Mouse (Mus musculus) urinary bladder, adult 18-20 months (tissue): ENCODE data around the gene Tsg101.
"Not testable (repeated sequence)": the region's sequence is repeated elsewhere in the genome, so short reads cannot be mapped to it uniquely, and the experiment has no call there.

Experiments used
- DNase-seq, 2 experiments: peaks; one replicate each; pipeline ENCODE4 v3.0.0; 2022; ENCODE audit warnings: low spot score in 2 of 2, mixed read lengths in 2 of 2

The Tsg101 gene

DNA sequence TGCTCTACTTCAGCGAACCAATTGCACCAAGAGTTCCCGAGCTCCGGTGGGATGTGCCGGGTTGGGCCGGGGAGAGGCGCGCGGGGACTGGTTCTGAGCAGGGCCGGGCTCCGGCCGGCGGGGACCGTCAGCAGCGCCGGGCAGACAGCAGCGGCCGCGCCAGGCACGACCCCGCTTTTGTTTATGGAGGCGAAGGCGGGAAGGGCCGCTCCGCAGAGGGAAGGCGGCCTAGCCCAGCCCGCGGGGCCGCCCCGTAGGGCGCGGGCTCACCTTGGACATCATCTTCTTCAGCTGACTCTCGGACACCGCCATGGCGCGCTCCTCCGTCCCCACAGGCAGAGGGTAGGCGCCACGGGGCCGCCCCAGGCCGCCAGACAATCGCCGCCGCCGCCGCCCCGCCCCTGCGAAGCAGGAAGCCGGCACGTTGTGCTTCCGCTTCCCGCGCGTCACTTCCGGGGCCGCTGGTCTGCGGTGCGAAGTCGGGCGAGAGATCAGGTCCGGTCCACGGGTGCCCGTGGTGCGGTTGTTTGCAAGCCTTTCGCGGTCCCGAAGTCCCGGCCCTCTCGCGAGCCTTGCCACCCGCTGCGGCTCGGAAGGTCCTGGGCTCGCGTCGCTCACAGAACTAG, at the start of gene Tsg101:
Gene Tsg101, minus strand, starts transcription at position 419 of the 626 bp plus-strand sequence.
- DNase-seq, result peak; percentile 85 to 92

GRCm38 (mm10) chr7:46964070-46964469, 44.3 kb upstream of the Tsg101 start:
- DNase-seq, result no peak

DNA sequence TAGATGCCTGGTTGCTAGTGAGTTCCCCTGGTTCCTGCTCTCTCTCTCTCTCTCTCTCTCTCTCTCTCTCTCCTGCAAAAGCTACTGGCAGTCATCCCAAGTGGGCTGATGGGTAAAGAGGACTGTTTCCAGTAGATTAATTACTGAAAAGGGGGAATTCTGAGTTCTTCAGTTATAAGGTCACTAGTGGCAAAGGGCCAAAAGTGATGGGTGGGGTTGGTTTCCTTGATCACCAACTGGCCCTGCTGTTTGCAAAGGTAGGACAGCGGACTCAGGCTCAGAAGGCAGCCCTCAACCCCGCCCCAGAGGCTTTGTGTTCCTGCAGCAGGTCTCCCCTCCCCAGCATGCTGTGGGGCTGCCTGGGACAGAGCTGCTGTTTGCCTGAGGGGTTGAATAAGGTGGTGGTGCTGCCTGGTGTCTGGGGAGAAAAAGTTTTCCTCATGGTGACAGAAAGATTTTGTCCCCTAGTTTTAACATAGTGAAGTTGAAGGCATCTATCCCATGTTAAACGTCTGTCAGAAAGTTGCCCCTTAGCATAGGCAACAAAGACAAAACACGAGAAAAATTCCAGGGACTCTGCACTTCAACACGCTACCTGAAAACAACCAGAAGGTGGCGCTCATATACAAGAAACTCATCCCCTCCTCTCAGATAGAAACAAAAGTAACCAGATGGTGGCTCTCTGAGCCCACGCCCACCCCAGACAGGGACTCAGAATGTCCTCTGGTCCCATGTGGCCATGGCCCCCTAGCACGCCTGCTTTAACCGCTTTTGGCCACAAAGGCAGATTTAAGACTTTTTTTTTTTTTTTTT, 43.2 kb upstream of the Tsg101 start:
- DNase-seq, result peak; percentile 22 to 26

GRCm38 (mm10) chr7:46962132-46962531, 42.4 kb upstream of the Tsg101 start:
- no peak for DNase-seq

DNA sequence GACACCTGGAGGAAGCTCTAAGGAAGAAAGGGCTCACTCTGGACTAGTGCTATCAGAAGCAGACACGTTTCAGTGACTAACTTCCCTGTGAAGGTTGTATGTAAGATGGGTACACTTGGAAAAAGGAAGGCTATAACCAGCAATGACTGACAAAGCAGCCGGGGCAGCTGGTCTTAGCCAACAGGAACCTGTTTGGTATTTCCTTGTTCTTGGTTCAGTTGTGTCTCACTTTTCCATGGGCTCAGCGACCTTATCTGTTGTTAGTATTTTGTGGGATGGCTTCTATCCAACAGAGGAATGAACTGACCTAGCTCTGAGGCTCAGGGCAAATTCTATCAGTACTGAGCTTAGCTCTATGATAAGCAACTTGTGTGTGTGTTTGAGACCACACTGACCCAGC, 41.2 kb upstream of the Tsg101 start:
- DNase-seq, result no peak

DNA sequence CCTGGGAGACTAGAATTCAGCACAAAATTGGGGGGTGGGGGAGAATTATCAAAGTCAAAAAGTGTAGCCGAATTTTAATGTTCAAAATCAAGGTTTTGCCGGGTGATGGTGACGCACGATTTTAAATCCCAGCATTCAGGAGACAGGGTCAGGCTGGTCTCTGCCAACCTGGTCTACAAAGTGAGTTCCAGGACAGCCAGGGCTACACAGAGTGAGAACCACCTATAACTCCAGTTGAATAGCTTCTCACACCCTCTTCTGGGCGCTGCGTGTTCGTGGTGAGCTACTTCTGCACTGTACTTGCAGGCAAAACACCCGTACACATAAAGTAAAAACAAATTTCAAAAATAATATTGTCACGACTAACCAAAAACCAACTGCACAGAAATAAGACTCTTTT, 39.1 kb upstream of the Tsg101 start:
- no peak for DNase-seq

DNA sequence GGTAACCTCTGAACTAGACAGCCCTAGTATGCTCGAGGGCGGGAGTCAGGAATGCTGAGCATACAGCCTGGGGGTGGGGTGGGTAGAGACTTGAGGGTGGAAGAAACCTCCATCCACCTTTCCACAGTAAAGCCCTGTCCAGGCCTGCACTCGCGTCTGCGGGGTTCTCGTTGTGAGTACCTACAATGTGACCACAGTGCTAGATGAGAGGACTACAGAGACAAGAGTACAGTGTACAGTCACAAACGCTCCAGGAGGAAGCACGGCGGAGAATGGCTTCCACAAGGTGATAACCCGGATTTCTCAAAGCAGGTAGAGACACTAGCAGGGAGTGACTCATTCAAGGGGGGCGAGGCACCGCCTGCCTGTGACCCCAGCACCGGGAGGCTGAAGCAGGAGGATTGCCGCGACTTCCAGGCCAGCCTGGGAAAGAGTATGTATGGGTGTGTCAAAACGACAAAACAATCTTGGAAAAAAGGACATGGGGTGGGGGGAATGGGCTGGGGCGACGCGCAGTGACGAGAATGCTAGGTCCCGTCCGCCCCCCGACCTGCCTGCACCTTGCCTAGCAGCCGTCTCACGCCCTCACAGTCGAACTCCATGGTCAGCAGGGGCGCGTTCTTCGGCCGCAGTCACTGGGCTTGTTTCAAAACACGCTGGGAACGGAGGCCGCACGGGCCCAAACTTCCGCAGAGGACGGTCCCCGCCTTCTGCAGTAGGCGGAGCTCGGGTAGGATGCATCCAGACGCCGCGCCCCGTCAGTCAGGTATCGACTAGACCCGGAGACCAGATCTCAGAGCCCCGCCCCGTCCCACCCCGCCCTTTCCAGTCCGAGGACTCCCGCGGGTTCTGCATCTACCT, 38.3 kb upstream of the Tsg101 start, which contains the start of gene Uevld:
Gene Uevld, minus strand, starts transcription at position 697 of the 861 bp plus-strand sequence.
- peak; percentile 92 to 97 for DNase-seq

DNA sequence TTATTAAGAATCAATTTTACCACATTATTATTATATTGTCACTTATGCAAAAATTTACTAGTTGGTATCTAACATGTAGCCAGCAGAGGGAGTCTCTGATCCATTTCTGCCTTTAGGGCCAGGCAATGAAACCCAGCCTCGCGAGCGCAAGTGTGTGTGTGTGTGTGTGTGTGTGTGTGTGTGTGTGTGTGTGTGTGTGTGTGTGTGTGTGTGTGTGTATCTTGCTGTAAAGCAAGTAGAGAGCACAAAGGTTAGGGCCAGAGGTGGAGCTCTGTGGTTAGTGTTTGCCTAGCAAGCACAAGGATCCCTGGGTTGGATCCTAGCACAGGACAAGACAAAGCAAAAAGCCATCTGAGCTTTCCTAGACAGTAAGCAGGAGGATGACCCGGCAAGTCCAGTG, 16.1 kb upstream of the Tsg101 start:
- DNase-seq, result no peak

GRCm38 (mm10) chr7:46934788-46935187, 15.0 kb upstream of the Tsg101 start:
- no peak for DNase-seq

- no peak for DNase-seq
Observed at GRCm38 (mm10) chr7:46931370-46931769, 11.6 kb upstream of the Tsg101 start.

DNA sequence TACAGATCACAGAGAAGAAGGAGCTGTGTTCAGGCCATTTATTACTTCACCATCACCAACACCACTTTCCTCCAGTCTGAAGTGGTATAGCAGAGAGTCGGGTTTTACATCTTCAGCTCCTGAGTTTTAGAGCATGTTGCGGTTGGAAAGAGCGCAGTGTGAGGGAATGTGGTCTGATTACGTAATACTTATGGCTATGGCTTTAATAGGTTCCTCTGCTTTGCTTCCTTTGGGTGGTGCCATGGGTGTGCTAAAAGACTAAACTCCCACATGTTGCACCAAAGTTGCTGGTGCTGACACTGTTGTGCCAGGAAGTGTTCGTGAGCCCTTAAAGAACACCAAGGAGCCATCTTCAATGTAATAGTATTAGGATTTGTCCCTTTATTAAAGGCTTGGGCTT, 8.5 kb upstream of the Tsg101 start:
- no peak for DNase-seq

DNA sequence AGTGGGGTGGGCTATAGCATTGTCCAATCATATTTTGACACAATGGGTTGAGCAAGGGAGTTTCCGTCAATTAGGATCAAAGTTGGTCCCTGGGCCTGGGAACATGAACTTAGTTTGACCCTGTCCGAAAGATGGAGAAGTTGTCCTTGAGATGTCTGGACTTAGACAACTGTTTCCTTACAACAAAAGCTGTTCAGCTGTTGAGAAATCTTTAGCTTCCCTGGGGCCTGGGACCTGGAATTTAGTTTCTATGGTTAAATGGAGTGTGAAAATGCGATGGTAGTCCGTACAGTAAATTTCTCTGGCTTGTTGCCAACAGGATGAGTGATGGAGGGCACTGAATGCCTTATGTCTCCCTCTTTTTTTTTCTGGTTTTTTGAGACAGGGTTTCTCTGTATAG, 2.3 kb upstream of the Tsg101 start:
- no peak for DNase-seq

DNA sequence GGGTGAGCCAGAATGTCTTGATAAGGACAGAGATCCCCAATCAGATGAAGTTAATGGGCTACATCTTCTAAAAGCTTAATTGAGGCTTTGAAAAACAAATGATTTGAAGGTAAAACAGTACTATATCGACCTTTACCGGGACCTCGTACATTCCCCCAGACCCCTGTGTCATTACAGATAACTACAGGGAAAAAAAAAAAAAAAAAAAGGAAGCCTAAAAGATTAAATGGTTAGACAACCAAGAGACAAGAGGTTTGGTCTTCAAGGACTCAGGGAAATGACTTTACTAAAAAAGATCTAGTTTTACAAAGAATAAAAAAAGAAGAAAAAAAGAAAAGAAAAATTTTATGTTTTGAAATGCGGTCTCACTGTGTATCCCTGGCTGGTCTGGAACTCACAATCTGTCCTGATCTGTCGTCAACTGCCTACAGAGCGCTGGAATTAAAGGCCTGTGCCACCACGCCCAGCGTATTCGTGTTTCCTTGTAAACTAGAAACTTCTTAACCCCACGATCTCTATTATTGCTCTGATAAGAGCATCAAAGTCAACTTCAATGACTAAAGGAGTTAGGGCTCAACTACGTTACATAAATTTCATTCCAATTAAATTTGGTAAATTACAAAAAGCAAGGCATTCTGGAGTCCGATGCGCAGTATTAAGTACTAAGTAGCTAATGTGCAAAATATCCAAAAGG, 944 bp downstream of the Tsg101 start:
- no peak for DNase-seq

DNA sequence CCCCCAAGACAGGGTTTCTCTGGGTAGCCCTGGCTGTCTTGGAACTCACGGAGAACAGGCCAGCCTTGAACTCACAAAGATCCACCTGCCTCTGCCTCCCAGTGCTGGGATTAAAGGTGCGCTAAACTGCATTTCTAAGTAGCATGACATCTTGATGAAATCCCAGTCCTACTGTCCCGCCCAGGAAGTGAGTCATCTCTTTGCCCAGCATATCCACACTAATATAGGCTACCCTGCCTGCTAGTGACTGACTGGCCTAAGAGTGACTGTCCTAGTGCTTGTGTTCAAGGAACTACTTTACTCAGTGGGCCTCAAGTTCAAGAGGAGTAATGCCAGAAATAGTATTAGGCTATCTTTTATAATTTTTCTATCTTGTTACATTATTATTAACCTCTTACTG, 3.4 kb downstream of the Tsg101 start:
- DNase-seq, result no peak

GRCm38 (mm10) chr7:46911250-46911649, 8.5 kb downstream of the Tsg101 start:
- DNase-seq, result no peak

GRCm38 (mm10) chr7:46899343-46899742, 20.4 kb downstream of the Tsg101 start:
- no peak for DNase-seq

GRCm38 (mm10) chr7:46895511-46895910, 24.3 kb downstream of the Tsg101 start:
- no peak for DNase-seq

DNA sequence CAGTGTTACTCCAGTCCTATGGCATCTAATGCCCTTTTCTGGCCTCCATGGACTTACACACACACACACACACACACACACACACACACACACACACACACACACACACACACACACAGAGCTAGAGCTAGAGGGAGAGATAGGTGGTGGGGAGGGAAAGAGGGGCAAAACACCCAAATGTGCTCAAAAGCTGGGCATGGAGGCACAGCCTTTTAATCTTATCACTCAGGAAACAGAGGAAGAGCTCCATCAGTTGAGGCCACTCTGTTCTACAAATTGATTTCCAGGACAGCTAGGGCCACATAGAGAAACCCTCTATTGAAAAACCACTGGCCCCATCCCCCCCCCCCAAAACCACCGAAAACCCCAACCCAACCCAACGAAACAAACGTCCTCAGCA, 36.5 kb downstream of the Tsg101 start:
- no peak for DNase-seq

DNA sequence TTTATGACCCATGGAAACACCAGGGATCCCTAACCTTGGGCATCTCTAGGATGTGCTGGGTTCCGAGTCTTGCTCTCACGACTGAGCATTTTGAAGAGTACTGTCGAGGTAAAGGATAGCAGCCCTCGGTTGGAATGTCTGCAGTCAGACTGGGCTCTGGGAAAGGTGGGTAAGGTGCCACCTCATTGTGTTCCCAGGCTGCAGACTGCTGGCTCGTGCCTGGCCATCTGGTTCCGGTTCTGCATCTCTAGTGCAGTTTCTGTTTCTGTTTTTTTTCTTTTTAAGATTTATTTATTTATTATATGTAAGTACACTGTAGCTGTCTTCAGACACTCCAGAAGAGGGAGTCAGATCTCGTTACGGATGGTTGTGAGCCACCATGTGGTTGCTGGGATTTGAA, 37.8 kb downstream of the Tsg101 start:
- DNase-seq, result not testable (repeated sequence)

GRCm38 (mm10) chr7:46880992-46881391, 38.8 kb downstream of the Tsg101 start:
- DNase-seq, result no peak

DNA sequence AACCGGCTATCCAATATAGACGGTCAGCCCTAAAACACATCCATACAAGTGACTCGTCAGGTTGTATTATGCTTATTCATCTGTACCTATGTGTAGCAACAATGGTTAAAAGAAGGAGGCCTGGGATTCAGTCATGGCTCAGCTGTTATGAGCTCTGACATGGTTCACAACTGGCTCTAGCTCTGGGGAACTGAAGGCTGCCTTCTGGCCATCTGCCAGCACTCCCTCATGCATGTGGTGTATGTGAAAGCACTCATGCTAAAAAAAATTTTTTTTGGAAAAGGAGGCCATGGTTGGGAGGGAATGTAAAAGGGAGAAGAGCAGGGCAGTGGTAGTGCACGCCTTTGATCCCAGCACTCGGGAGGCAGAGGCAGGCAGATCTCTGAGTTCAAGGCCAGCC, 39.9 kb downstream of the Tsg101 start:
- DNase-seq, result no peak

DNA sequence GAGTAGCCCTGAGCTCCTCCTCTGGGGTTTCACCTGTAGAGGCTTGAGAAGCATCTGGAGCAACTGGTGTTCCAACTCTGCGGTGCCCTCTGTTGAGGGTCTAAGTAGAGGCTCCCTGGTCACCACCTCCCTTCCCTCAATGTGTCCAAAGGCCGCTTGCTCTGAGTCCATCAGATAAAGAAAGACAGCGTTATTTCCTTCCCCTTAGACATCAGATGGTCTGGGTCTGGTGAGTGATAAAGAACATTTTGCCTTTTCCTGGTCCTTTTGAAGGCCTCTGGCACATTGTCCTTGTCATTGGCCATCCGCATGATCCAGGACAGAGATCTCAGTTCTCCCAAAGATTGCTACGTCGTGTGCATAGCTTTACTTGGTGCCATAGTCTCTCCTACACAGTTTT, 42.5 kb downstream of the Tsg101 start:
- DNase-seq, result no peak
